Mouse (Mus musculus) cerebellum, postnatal 14 days (tissue): ENCODE measurements around the gene Eif3g.

Source experiments
- DNase-seq, 2 experiments: peaks; one replicate each; pipeline ENCODE4 v3.0.0; 2021; ENCODE audit warnings: mixed read lengths in 2 of 2

The Eif3g gene

GRCm38 (mm10) chr9:20887704-20888385 is 10.6 kb downstream of the Eif3g start, which contains the start of gene Ppan:
Ppan (plus strand) TSS chr9:20888175.
- peak; percentile 97 for DNase-seq

GRCm38 (mm10) chr9:20887191-20887590 is 11.2 kb downstream of the Eif3g start:
- no peak for DNase-seq

DNA sequence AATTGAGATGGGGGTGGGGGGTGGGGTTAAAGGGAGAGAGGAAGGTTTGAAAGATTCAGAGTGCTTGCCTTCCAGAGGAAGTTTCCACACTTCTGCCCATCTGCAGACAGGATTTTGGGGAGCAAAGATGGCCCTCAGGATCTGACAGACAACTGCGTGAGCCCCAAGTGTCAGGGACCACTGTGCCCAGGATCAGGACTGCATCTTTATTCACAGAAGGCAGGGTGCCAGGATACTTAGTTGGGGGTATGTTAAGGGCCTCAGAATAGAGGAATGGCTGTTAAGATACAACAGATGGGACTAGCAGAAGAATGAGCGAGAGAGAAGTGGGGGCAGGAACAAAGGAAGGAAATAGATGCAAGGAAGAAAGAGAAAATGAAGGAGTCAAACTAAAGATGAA is 11.9 kb downstream of the Eif3g start:
- DNase-seq: peak in 1 of 2 experiments; percentile 26

- peak in 1 of 2 experiments; percentile 19 for DNase-seq
Measured at GRCm38 (mm10) chr9:20879097-20879792, 19.2 kb downstream of the Eif3g start, which contains the start of gene Angptl6. Angptl6 (minus strand) TSS chr9:20879727.

- peak in 1 of 2 experiments; percentile 75 for DNase-seq
Measured at GRCm38 (mm10) chr9:20878710-20879065, 19.7 kb downstream of the Eif3g start.

GRCm38 (mm10) chr9:20878041-20878709 is 20.2 kb downstream of the Eif3g start:
- peak; percentile 99 to 100 for DNase-seq

GRCm38 (mm10) chr9:20877118-20878040 is 21.0 kb downstream of the Eif3g start:
- DNase-seq: no peak

DNA sequence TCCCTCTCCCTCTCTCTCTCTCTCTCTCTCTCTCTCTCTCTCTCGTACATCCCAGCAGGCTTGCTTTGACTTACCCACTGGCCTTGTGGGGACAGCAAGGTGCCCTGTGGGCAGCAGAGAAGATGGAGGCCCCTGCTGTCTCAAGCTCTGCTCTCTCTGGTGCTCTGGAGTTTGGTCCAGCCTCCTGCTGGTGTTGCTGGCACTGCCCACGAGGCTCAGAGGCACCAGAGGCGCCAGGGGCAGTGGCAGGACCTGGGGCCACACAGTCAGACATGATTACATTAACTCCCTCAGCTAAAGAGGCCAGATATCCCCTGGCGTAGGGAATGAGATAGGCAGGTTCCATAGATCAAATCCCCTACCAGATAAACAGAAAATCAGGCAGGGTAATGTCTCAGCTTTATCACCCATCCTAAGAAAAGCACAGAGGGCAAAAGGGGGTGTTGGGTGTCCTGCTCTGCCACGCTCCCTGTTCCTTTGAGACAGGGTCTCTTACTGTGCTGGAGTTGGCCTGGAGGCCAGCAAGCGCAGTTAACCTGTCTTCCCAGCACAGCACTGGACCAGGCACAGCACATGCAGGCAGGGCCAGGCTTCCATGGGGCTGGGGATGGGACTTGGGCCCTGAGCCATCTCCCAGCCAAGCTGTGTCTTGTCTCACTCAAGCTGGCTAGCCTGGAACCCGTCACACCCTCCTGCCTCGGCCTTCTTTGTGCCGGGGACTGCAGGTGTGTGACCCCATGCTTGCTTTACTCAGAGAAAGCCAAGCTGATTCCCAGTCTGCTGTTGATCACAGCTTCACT is 21.9 kb downstream of the Eif3g start:
- peak in 1 of 2 experiments; percentile 31 for DNase-seq

- DNase-seq: peak in 1 of 2 experiments; percentile 13
Measured at GRCm38 (mm10) chr9:20875021-20875790, 23.2 kb downstream of the Eif3g start.

DNA sequence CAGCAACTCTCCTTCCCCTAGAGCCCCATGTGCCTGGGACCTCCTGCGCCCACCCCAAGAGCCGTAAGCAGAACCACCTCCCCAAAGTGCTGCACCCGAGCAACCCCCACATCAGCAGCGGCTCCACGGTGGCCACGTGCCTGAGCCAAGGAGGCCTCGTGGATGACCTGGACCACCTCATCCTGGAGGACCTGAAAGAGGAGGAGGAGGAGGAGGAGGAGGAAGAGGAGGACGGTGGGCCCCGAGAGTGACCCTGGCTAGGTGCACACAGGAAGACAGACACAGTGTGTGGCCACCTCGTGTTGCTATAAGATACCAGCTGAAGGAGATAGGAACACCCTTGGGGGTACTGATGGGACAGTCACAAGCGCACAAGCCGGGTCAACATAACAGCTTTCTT is 24.9 kb downstream of the Eif3g start:
- peak in 1 of 2 experiments; percentile 7 for DNase-seq

DNA sequence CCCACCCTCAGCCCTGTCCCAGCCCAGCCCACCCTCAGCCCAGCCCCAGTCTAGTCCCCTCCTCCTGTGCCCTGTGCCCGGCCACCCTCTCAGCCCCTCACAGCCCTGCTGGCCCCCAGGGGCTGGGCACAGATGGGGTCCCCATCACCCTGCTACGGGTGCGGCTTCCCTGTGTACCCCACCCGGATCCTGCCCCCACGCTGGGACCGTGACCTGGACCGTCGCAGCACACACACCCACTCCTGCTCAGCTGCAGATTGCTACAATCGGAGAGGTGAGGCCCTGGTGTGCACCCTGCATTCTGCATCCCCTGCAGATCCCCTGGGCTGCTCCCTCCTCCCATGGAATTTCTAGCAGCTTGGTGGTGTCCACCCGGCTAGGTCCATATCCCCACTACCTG is 25.4 kb downstream of the Eif3g start:
- DNase-seq: no peak

DNA sequence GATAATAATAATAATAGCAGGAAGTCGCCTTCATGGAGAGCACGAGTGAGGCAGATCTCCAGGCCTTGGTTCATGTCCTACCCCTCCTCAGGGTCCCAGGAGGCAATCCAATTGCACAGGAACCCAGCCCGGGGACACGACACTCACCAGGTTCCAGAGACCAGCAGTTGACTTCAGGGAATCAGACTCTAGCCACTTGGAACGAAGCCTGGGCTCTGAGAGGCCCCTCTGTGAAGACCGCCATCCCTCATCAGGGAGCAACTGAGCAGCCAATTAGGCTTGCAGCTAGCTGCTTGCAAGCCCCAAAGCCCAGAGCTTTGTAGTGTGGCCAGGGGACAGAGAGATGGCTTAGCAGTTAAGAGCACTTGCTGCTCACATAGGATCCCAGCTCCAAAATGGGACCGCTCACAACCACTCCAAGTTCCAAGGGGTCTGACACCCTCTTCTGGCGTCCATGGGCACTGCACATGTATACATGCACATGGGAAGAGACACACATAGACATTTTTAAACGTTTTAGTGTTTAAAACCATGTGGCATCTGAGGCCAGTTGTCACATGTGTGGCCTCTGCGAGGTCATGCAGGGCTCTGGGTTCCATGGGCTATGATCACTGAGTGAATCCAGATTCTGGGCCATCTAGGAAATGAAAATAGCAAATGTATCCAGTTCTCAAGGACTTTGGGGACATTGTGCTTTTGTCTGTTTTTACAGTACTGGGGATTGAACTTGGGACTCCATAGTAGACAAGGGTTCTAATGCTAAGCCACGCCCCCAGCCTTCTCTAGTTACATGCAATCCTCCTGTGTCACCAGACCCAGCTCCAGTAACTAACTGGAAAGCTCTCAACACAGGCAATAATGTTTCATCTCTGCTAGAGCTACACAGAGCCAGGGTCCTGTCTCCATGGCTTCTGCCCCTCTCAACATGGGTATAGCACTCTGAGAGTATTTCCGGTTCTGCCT is 27.9 kb downstream of the Eif3g start:
- peak in 1 of 2 experiments; percentile 21 for DNase-seq

GRCm38 (mm10) chr9:20869246-20869645 is 29.2 kb downstream of the Eif3g start:
- DNase-seq: no peak

GRCm38 (mm10) chr9:20868448-20869001 is 29.9 kb downstream of the Eif3g start, which contains the start of gene A230050P20Rik:
A230050P20Rik (plus strand) TSS chr9:20868642.
- peak; percentile 67 to 71 for DNase-seq

DNA sequence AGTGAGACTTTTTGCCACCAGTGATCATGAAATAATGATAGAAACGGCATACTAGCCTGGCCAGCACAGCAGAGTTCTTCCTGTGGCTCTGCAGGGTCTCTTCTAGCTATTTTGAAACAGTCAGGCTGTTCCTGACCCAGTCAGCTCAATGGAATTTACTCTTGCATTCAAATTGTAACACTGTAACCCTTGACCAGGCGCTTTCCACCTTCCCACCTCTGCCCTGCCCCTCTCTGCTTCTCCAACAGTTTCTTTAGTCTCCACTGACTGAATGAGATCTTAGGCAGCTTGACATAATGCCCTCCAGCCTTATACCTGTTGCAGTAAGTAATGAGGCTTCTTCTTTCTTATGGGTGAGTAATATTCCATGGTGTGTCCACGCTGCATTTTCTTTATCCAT is 31.5 kb downstream of the Eif3g start:
- no peak for DNase-seq

GRCm38 (mm10) chr9:20862225-20862624 is 36.2 kb downstream of the Eif3g start:
- no peak for DNase-seq

GRCm38 (mm10) chr9:20861821-20862220 is 36.6 kb downstream of the Eif3g start:
- peak; percentile 44 to 64 for DNase-seq

DNA sequence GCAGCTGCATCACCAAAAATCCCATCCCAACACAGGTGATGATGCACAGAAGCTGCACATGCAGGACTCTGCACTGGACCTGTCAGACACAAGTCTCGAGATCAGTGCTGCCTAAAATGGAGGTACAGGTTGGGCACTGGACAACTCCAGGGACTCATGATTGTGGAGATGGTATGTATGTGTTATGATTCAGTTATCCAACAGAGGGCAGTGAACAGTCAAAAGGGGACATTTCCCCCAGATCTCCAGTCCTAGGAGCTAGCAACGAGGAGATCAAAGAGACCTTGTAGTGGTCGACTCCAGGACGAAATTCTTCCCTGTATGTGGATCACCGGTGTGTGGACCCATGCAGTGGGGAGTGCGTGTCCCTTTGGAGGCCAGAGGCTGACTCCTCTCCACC is 38.5 kb downstream of the Eif3g start:
- no peak for DNase-seq

GRCm38 (mm10) chr9:20857131-20857530 is 41.3 kb downstream of the Eif3g start:
- DNase-seq: no peak
